Mouse (Mus musculus): Measurements from ENCODE around the gene Accsl.

DNA sequence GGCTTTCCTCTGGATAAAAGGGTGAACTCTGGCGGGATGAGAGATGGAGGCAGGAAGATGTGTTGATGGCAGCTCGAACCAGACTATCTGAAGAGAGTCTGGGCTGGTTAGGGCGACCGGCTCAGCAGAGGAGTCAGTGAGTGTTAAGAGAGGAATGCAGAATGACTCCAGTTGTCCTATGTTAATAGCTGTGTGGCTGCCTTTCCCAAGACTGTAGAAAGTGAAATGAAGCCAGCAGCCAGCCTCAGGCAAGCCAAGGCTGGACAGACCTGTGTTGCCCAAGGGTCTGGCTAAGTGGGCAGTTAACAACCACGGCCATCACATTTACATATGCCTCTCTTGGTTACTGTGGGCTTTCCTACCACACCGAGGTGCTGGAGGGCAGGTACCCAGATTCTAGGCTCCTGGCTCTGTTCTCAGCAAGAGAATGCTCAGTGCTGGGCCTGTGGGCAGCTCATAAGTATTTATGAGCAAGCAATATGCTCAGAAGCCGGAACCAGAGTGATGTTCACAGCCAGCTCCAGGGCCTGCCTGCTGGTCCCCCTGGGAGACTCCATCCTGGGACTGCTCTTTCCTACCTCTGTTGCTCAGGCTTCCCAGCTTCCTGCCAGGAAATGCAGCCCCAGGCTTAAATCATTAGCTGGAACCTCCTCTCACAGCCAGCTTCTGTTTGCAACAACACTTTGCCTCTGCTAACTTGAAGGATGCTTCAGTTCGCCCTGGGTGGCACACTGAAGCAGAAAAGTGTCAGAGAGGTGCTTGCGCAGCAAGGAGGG, 38.8 kb upstream of the Accsl start:
- TF ChIP-seq CTCF (IDR thresholded peaks at IDR 0.05; ENCODE audit: borderline replicate concordance, extremely low read depth, insufficient read depth, insufficient read length) (no peak), POLR2A (IDR thresholded peaks at IDR 0.05; ENCODE audit: borderline replicate concordance, extremely low read depth, insufficient read depth, insufficient read length, poor library complexity, severe bottlenecking) (no peak)

Measured in brain, embryonic 14.5 days (tissue).